Mouse (Mus musculus) forebrain, embryonic 10.5 days (tissue): ENCODE measurements around the gene Fancg. TPM values are rescaled to one million over a fixed set of nuclear protein-coding genes. Genes with fewer than 3 reads are reported as not detected.
A peak's percentile ranks its signal among the peaks of the same experiment; 100 is the strongest.

Source experiments
- DNase-seq: peaks from one replicate; pipeline ENCODE4 v3.0.0-alpha.2; 2017; ENCODE audit warnings: low spot score; ENCODE audit errors: extremely low spot score
- H3K27ac ChIP-seq: fragments of 300-500 bp; sonication (generic); 2 replicates; pipeline ENCODE4 v1.5.1; 2016; ENCODE audit warnings: mild to moderate bottlenecking
- H3K27me3 ChIP-seq: fragments of 300-500 bp; sonication (generic); 2 replicates; pipeline ENCODE4 v1.6.1; 2016; ENCODE audit warnings: mild to moderate bottlenecking; ENCODE audit not compliant: poor library complexity, severe bottlenecking
- H3K36me3 ChIP-seq: fragments of 300-500 bp; sonication (generic); replicated peaks from 2 replicates; pipeline ENCODE4 v1.6.1; 2016; ENCODE audit warnings: mild to moderate bottlenecking, moderate library complexity
- H3K4me1 ChIP-seq: fragments of 300-500 bp; sonication (generic); 2 replicates; pipeline ENCODE4 v1.6.1; 2016
- H3K4me3 ChIP-seq: fragments of 300-500 bp; sonication (generic); 2 replicates; pipeline ENCODE4 v1.5.1; 2016; ENCODE audit warnings: mild to moderate bottlenecking, moderate library complexity
- H3K9me3 ChIP-seq: fragments of 300-500 bp; sonication (generic); 2 replicates; pipeline ENCODE4 v1.6.1; 2016; ENCODE audit warnings: mild to moderate bottlenecking, moderate library complexity
- WGBS: fragments of 180-500 bp; shearing (Covaris S2); methylation state at CpG from one replicate; pipeline ENCODE4 v1.1.7; 2016; 5-methylcytosine and 5-hydroxymethylcytosine counted together
- polyA plus RNA-seq: library from polyadenylated mRNA; unstranded; fragments of >200 nt; fragmentation: Nextera tagmentation; extraction: Ambion mirVana; gene quantifications from 2 replicates; pipeline ENCODE4 v1.2.1, GENCODE M21; 2016

Fancg gene
- 23.1 and 27.3 TPM in 2 replicates for polyA plus RNA-seq

DNA sequence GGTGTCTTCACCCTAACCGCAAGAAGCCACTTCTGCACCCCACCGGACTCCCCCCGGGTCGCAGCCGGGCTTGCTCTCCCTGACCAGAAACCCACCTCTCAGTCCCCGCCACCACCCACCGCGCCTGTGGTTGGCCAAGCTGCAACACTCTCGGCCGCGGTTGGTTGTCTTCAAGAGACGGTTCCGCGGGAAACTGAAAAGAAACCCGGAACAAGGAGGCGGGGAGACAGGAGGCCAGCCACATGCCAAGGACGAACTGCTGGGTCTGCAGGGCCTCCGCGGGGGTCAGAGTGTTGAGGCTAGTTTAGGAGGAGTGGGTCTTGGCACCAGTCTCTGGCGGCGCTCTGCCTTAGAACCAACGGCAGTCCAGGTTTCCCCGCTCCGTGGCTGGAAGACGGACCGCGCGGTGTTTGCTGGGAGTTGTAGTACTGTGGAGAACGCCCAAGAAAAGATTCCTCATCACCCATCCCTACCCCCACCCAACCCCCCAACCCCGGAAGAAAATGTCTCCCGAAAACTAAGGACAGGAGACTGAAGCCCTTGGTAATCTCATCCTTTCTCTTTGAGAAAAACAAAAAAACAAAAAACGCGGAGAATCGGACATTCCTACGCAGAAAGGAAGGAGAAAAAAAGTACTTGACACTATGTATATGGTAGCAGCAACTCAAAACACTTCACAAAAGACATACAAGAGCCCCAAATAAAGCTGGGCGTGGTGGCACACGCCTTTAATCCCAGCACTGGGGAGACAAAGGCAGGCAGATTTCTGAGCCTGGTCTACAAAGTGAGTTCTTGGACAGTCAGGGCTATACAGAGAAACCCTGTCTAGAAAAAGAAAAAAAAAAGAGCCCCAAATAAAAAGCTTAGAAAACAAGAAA, at the start of gene Fancg:
TSS of gene Fancg (minus strand) at position 346 of the 878 bp plus-strand sequence.
- H3K27ac ChIP-seq = peak within 1 kb of the TSS; percentile 93
- H3K9me3 ChIP-seq = no peaks in the 10 kb centered on the region
- H3K36me3 ChIP-seq = peaks cover 17% of the 10 kb centered on the region
- peaks cover 30% of the 10 kb centered on the region for H3K4me1 ChIP-seq
- DNase-seq = peak; percentile 85
- no peaks in the 10 kb centered on the region for H3K27me3 ChIP-seq
- peak within 1 kb of the TSS; percentile 75 for H3K4me3 ChIP-seq
- WGBS = under 1% methylated on average over 37 of the region's 37 CpGs

DNA sequence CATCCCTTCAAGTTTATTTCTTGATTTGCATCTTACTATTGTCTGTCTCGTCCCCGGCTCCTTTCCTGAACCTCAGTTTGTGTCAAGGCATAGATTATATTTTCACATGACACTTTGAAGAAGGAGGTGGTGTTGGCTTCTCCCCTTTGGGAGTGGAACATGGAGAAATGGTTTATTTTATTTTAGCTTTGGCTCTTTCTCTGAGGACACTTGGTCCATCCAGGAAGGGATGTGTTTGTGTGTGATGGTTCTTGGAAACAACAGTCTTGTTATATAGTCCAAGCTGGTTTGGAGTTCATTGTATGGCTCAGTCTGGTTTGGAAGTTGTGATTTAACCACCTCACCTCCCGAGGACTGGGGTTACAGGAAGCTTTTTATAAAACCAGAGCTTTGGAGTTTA, 49.4 kb upstream of the Fancg start:
- Histone ChIP-seq H3K4me1 (peaks cover 24% of the 10 kb centered on the region), H3K27ac (peak overlapping the region; percentile 92)
- 47% methylated on average over 3 of the region's 3 CpGs for WGBS

DNA sequence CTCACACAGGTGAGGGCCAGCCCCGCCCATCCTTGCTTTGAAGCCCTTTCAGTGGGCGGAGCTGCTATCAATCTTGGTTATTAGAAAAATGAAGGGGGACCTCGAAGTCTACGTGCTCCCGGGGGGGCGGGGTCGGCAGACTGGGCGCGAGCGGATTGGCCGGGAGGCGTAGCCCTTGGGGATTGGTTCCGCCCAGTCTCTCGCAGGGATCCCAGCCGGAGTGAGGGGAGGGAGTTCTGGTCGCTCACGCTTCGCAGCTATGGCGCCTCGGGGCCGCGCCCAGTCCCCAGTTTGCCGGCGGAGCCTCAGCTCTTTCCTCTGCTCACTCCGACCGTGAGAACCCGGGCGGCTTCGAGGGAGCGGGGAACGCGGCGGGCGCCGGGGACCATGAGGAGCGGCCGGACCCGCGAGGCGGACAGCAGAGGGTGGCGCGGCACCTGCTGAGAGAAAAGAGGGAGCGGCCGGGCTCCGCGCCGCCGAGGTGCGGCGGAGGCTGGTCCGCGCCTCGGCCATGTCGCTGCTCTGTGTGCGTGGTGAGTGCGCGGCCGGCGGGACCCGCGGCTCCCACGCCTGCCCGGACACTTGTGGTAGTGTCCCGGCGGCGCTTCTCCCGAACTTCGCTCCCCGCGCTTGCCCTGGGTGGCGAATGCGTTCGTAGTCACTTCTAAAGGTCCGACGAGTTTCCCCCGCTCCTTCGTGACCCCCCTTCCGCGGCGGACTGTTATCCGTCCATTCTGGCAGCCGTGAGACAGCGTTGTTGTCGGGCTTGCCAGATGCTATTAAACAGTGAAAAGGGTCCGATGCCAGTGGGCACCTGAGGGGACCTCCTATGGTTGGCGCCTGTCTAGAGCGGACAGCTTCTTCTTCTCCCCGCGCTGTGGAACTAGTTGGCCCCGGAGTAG, 48.7 kb upstream of the Fancg start, which contains the start of gene Unc13b:
TSS of gene Unc13b (plus strand) at position 201 of the 902 bp plus-strand sequence.
- Histone ChIP-seq H3K27me3 (peaks cover 36% of the 10 kb centered on the region), H3K4me3 (peak within 1 kb of the TSS; percentile 82), H3K27ac (peak within 1 kb of the TSS; percentile 92), H3K4me1 (peaks cover 24% of the 10 kb centered on the region), H3K36me3 (no peaks in the 10 kb centered on the region), H3K9me3 (no peaks in the 10 kb centered on the region)
- under 1% methylated on average over 90 of the region's 90 CpGs for WGBS
- peak; percentile 94 for DNase-seq

More for the DNA sequence above, 49.4 kb upstream of the Fancg start:
- Histone ChIP-seq H3K9me3 (no peaks in the 10 kb centered on the region), H3K27me3 (peaks cover 36% of the 10 kb centered on the region), H3K4me3 (peak overlapping the region; percentile 82), H3K36me3 (no peaks in the 10 kb centered on the region)
- no peak for DNase-seq

DNA sequence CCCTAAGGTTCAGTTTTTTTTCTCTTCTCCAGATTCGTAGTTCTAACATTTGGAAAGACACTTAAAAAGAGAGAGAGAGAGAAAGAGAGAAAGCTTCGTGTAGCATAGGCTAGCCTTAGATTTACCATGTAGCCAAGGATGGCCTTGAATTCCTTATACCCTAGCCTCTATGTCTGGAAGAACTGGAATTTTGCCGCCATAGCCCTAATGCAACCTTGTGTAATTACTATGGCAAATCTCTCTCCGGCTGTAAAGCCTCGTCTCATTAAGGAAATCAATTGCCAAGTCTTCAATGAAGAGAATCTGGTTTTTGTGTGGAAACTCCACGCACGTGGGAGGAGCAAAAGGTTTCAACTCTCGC, 48.1 kb upstream of the Fancg start:
- peaks cover 36% of the 10 kb centered on the region for H3K27me3 ChIP-seq
- H3K4me3 ChIP-seq = peak overlapping the region; percentile 82
- H3K27ac ChIP-seq = peak overlapping the region; percentile 92
- no peak for DNase-seq
- WGBS = 20% methylated on average over 8 of the region's 8 CpGs
- H3K4me1 ChIP-seq = peaks cover 24% of the 10 kb centered on the region
- H3K36me3 ChIP-seq = no peaks in the 10 kb centered on the region
- no peaks in the 10 kb centered on the region for H3K9me3 ChIP-seq

DNA sequence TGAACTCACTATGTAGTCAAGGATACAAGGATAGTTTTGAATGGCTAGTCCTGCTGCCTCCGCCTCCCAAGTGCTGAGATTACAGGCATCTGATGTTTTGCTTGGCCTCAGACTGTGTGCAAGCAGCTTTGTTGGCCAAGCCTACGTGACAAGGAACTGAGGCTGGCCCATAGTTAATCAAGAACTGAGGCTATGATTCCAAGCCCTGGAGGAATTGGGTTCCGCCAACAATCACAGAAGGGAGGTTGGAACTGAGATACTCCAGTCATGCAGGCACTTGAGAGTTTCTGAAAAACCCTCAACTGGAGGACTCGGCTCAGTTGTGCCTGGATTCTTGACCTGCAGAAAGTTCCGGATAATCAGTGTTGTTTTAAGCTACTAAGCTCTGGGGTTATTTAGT, 47.3 kb upstream of the Fancg start:
- Histone ChIP-seq H3K4me1 (peaks cover 24% of the 10 kb centered on the region), H3K9me3 (no peaks in the 10 kb centered on the region), H3K4me3 (no peak overlapping the region), H3K36me3 (no peaks in the 10 kb centered on the region), H3K27ac (no peak overlapping the region), H3K27me3 (peaks cover 36% of the 10 kb centered on the region)
- WGBS = 90% methylated on average over 5 of the region's 5 CpGs
- DNase-seq = no peak

DNA sequence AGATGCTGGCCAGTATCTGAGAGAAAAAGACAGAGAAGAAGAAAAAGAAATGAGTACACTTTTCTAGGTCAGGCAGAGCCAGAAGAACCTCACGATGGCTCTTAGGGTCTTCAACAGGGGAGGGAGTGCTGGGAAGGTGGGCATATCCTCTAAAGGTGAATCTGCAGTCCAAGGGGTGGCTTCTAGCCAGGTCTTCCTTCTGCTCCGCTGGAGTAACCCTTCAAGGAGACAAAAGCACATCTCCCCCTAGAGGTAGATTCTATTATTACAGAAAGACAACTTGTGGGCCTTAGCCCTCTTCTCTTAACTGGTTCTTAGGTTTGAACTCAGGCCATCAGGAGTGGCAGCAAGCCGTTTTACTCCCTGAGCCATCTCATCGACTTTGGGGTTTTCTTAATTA, 42.3 kb upstream of the Fancg start:
- H3K27ac ChIP-seq = no peak overlapping the region
- H3K4me1 ChIP-seq = peaks cover 8% of the 10 kb centered on the region
- 12% methylated on average over 4 of the region's 4 CpGs for WGBS
- H3K36me3 ChIP-seq = no peaks in the 10 kb centered on the region
- DNase-seq = no peak
- no peaks in the 10 kb centered on the region for H3K9me3 ChIP-seq
- peaks cover 3% of the 10 kb centered on the region for H3K27me3 ChIP-seq
- H3K4me3 ChIP-seq = no peak overlapping the region

DNA sequence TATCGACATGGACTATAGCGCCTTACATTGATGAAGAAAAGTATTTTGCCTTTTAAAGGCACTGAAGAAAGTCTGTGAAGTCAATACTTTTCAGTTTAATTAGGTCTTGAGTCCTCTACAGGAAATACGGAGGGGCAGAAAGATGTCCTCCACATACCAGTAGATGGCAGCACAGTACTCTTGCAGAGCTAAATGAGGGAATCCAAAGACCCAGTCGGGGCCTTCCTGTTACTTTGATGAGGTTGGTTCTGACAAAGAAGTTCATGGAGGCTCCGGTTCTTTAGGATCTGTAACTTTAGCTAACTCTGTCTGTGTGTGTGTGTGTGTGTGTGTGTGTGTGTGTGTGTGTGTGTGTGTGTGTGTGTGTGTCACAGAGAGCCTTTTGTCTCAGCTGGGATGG, 36.9 kb upstream of the Fancg start:
- Histone ChIP-seq H3K27ac (peak overlapping the region; percentile 72), H3K4me3 (peak overlapping the region; percentile 25; the same call in 1 of the 2 replicates), H3K9me3 (no peaks in the 10 kb centered on the region), H3K27me3 (no peaks in the 10 kb centered on the region), H3K36me3 (no peaks in the 10 kb centered on the region), H3K4me1 (peaks cover 54% of the 10 kb centered on the region)
- DNase-seq = peak; percentile 55
- 13% methylated on average over 5 of the region's 5 CpGs for WGBS

DNA sequence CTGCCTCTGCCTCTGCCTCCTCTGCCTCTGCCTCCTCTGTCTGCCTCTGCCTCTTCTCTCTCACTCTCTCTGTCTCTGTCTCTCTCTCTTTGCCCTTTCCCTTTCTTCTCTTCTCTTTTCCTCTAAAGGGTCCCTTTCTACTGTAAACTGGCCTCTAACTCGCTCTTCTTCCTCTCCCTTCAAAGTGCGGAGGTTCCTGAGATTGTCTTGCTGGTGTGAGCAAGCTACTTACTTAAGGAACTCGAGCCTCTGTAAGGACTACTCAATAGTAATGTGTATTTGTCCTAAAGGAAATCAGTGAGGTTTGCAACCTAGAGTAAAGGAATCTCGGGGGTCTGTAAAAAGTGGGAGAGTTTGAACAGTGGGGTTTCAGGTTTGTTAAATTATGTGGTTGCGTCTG, 36.3 kb upstream of the Fancg start:
- WGBS = 61% methylated on average over 5 of the region's 5 CpGs
- H3K4me1 ChIP-seq = peaks cover 53% of the 10 kb centered on the region
- no peaks in the 10 kb centered on the region for H3K27me3 ChIP-seq
- no peak for DNase-seq
- no peaks in the 10 kb centered on the region for H3K9me3 ChIP-seq
- H3K36me3 ChIP-seq = no peaks in the 10 kb centered on the region
- H3K27ac ChIP-seq = no peak overlapping the region
- peak overlapping the region; percentile 64 for H3K4me3 ChIP-seq

DNA sequence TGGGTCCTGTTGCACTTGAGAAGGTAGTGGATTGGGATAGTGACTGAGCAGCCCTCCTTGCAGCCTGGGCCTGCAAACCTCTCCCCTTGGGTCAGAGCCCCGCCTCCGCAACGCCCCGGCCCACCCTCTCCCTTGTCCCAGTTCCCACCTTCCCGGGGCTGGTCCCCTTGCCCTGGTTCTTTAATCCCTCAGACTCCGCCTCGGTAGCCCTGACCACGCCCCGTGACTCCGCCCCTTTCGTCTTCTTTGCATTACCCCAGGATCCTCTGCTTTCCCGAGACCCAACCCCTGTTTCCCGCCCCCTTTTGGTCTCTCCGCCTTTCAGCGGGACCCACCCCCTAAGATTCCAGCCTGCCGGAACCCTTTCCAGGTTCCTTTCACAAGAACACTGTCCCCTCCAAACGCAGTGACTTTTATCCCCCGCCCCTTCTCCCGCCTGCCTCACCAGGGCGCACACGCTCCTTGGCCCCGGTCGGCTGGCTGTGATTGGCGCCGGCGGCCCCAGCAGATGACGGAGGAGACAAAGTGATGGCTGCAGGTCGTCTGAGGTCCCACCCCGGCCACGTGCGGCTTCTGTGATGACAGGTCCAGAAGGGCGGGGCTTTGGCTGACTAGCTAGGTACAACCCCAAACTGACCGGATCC, 35.5 kb upstream of the Fancg start, which contains the start of gene Fam214b:
TSS of gene Fam214b (minus strand) at position 562 of the 644 bp plus-strand sequence.
- H3K36me3 ChIP-seq = no peaks in the 10 kb centered on the region
- WGBS = under 1% methylated on average over 33 of the region's 33 CpGs
- peak within 1 kb of the TSS; percentile 93 for H3K27ac ChIP-seq
- H3K9me3 ChIP-seq = no peaks in the 10 kb centered on the region
- H3K27me3 ChIP-seq = no peaks in the 10 kb centered on the region
- DNase-seq = peak; percentile 100
- H3K4me3 ChIP-seq = peak within 1 kb of the TSS; percentile 64
- H3K4me1 ChIP-seq = peaks cover 60% of the 10 kb centered on the region

DNA sequence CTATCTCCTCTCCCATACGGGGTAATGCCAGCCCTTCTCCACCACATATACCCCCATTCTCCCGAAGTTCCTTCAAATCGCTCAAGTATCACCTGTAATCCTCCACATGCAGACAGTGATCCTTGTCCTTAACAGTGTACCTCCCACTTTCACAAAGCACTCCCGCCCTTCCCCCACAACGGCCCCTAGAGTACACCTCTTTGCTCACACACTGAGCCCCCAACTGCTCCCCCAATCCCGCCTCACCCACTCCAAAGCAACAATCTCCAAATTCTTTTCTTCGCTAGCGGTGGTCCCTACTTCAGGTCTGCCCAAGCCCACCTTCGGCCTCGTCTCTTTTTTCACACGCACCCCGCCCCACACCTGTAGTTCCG, 35.0 kb upstream of the Fancg start:
- WGBS = 6% methylated on average over 13 of the region's 13 CpGs
- Histone ChIP-seq H3K27me3 (no peaks in the 10 kb centered on the region), H3K4me1 (peaks cover 65% of the 10 kb centered on the region), H3K27ac (peak overlapping the region; percentile 93), H3K36me3 (no peaks in the 10 kb centered on the region), H3K9me3 (no peaks in the 10 kb centered on the region), H3K4me3 (peak overlapping the region; percentile 64)
- no peak for DNase-seq

DNA sequence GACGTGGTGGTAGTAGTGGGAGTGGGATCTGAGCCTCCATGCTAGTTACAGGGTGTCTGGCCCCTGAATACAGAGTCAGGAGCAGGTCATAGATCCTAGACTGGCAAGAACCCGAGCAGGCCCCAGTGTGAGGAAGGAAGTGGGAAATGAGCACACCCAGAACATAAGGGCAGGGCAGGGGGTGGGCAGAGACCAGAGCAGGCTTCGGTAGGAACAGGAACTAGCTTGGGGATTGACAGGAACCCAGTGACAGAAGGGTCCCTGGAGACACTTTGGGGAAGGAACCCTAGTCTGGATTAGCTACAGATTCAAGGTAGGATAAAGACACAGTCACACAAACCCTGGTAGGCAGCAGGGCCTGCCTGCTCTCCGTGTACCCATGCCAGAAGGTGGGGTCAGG, 34.4 kb upstream of the Fancg start:
- peaks cover 71% of the 10 kb centered on the region for H3K4me1 ChIP-seq
- peak; percentile 36 for DNase-seq
- WGBS = 21% methylated on average over 4 of the region's 4 CpGs

DNA sequence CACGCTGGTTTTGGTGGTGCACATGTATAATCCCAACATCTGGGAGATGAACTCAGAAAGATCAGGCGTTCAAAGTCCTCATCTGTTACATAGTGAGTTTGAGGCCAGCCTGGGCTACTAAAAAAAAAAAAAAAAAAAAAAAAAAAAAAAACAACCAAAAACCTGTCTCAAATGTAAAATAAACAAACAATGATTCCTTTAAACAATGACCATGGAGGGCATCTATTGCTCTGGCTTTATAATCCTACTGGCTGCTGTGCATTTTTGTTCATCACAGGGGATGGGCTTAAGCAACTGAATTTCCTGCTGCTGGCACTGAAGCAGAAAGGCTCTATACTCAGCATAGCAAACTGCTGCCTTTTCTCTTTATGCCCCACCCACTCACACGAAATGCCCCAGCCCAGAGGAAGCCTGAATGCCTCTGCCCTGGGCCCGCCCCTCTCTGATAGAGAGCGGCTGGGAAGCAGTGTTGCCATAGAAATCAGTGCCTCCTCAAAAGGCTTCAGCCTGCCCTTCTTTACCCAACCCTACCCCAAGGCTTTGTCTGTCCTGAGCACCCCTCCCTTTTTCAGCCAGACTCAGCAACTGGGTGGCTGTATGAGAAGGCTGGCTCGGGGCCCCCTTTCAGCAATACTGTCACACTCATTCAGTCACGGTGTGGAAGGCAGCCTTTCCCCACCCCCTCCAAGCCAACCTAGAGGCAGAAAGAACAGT, 33.5 kb upstream of the Fancg start:
- peaks cover 80% of the 10 kb centered on the region for H3K4me1 ChIP-seq
- H3K27me3 ChIP-seq = 0 out of 2 replicates have a peak, but pooled peaks cover 4% of the 10 kb centered on the region
- H3K9me3 ChIP-seq = no peaks in the 10 kb centered on the region
- peak; percentile 88 for DNase-seq
- peak overlapping the region; percentile 93 for H3K27ac ChIP-seq
- peak overlapping the region; percentile 64 for H3K4me3 ChIP-seq
- no peaks in the 10 kb centered on the region for H3K36me3 ChIP-seq
- WGBS = 12% methylated on average over 7 of the region's 7 CpGs

More for the DNA sequence above, 34.4 kb upstream of the Fancg start:
- Histone ChIP-seq H3K9me3 (no peaks in the 10 kb centered on the region), H3K36me3 (no peaks in the 10 kb centered on the region), H3K4me3 (peak overlapping the region; percentile 64), H3K27ac (peak overlapping the region; percentile 93), H3K27me3 (no peaks in the 10 kb centered on the region)
